Mouse (Mus musculus) forebrain, postnatal 0 days (tissue): ENCODE results near the gene Gm20458. TPM values are rescaled to one million over a fixed set of nuclear protein-coding genes. Genes with fewer than 3 reads are reported as not detected.
A peak's percentile ranks its signal among the peaks of the same experiment; 100 is the strongest.

Experiments
- ATAC-seq: fragments of 200-750 bp; cut with Nextera tagmentation; 2 replicates; pipeline ENCODE4 v1.8.0; 2017; ENCODE audit warnings: mild to moderate bottlenecking, moderate library complexity
- DNase-seq: peaks from one replicate; pipeline ENCODE4 v3.0.0-alpha.2; 2015
- H3K27ac ChIP-seq: fragments of 300-500 bp; sonication (generic); 2 replicates; pipeline ENCODE4 v1.5.1; 2014; ENCODE audit warnings: low read depth, mild to moderate bottlenecking, antibody characterized with exemption, low read length, moderate library complexity, mixed read lengths
- H3K27me3 ChIP-seq: fragments of 300-500 bp; sonication (generic); 2 replicates; pipeline ENCODE4 v1.6.1; 2014; ENCODE audit warnings: mild to moderate bottlenecking, low read length, mixed read lengths; ENCODE audit not compliant: insufficient read depth
- H3K36me3 ChIP-seq: fragments of 300-500 bp; sonication (generic); 2 replicates; pipeline ENCODE4 v1.6.1; 2014; ENCODE audit warnings: mild to moderate bottlenecking, moderate library complexity; ENCODE audit not compliant: insufficient read depth
- H3K4me1 ChIP-seq: fragments of 300-500 bp; sonication (generic); 2 replicates; pipeline ENCODE4 v1.6.1; 2014; ENCODE audit warnings: antibody characterized with exemption; ENCODE audit not compliant: insufficient read depth
- H3K4me2 ChIP-seq: fragments of 300-500 bp; sonication (generic); 2 replicates; pipeline ENCODE4 v1.6.1; 2014; ENCODE audit warnings: low read depth, mild to moderate bottlenecking, moderate library complexity
- H3K4me3 ChIP-seq: fragments of 300-500 bp; sonication (generic); 2 replicates; pipeline ENCODE4 v1.5.1; 2014; ENCODE audit warnings: low read depth, low read length, mixed read lengths
- H3K9ac ChIP-seq: fragments of 300-500 bp; sonication (generic); 2 replicates; pipeline ENCODE4 v1.6.1; 2014; ENCODE audit warnings: mild to moderate bottlenecking
- H3K9me3 ChIP-seq: fragments of 300-500 bp; sonication (generic); 2 replicates; pipeline ENCODE4 v1.6.1; 2016; ENCODE audit warnings: low read length
- CTCF ChIP-seq: sonication (generic); IDR thresholded peaks from 2 replicates; pipeline ENCODE4 v1.5.1; 2016; ENCODE audit warnings: antibody characterized with exemption, control low read depth, low read depth
- WGBS: fragments of 180-500 bp; shearing (Covaris S2); extraction: QIAGEN DNeasy Blood & Tissue Kit; methylation state at CpG from one replicate; pipeline ENCODE4 v1.1.7; 2014; 5-methylcytosine and 5-hydroxymethylcytosine counted together
- polyA plus RNA-seq: library from polyadenylated mRNA; unstranded; fragments of >200 nt; fragmentation: Nextera tagmentation; extraction: Ambion mirVana; gene quantifications from 2 replicates; pipeline ENCODE4 v1.2.1, GENCODE M21; 2015
- total RNA-seq: library from RNA; depleted of rRNA; stranded (reverse); fragments of >200 nt; gene quantifications from 2 replicates; pipeline ENCODE4 v1.2.3, GENCODE M21; 2014

Gene Gm20458
- total and polyA plus RNA-seq, 2 experiments from 2014 or later, result 10.5 to 10.7 TPM

DNA sequence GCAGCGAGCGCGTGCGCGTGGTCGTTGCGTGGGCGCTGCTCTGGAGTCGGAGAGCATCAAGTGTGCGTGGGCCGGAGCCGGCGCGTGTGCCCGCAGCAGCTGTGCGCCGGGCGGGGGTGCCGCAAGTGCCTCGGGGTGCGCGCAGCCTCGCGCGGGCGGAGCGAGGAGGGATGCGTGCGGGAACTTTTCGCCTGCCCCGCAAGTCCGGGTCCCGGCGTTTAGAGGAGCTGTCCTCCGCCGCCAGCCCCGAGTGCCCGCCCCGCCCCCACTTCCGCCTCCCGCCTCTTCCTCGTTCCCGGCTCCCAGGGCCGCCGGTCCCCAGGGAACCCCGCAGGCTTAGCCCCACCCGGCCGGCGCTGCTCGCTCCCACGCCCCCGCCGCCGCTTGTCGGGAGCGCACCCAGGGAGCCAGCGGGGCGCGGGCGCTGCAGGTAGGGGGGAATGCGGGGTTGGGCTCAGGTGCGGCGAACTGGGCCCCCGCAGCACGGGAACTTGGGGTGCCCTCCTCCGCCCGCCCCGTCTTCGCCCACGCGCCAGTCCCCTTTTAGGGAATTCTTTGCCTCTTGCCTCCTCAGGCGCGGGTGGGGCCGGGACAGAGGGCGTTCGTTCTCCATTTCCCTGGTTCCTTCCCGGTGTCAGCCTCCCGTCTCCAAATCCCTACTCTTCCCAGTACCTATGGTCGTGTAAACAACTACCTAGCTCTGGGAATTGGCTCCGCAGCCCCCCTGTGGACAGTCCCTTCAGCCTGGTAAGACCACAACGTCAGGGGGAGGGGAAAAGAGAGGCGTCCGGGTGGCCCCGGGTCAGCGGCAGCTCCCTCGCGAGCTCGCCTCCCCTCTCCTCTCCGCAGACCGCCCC is 25.7 kb downstream of the Gm20458 start:
- Histone ChIP-seq H3K4me2 (peak overlapping the region; percentile 99), H3K9ac (peak overlapping the region; percentile 56), H3K36me3 (peaks cover 16% of the 10 kb centered on the region), H3K9me3 (no peaks in the 10 kb centered on the region), H3K4me1 (no peaks in the 10 kb centered on the region), H3K4me3 (peak overlapping the region; percentile 76), H3K27ac (no peak overlapping the region), H3K27me3 (no peaks in the 10 kb centered on the region; the same call in 1 of the 2 replicates)
- TF ChIP-seq CTCF, result no peak
- WGBS, result 3% methylated on average over 65 of the region's 90 CpGs
- ATAC-seq (peak; percentile 83), DNase-seq (peak; percentile 64)

DNA sequence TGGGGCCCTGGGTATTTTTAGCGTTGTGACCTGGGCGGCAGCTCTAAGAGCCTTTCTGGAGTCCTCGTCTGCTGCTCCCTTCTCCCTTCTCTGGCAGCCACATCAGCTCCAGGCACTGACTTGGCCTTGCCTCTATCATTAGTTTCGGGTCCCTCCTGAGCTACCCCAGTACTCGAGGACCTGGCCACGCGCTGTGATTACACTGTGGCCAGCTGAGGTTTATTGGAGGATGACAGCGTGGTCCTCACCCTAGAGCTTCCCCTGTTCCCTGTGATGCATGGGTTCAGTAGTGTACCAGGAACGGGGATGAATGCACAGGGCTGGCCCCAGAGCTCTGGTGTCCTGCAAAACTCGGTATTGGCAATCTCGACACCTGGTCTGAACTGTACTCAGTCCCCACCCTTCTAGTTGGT is 26.4 kb downstream of the Gm20458 start:
- Histone ChIP-seq H3K4me2 (peak overlapping the region; percentile 99), H3K36me3 (peaks cover 16% of the 10 kb centered on the region), H3K4me3 (peak overlapping the region; percentile 76), H3K27ac (no peak overlapping the region), H3K27me3 (no peaks in the 10 kb centered on the region; the same call in 1 of the 2 replicates), H3K4me1 (no peaks in the 10 kb centered on the region), H3K9me3 (no peaks in the 10 kb centered on the region), H3K9ac (peak overlapping the region; percentile 56)
- TF ChIP-seq CTCF, result no peak
- DNase-seq, result no peak
- WGBS, result 13% methylated on average over 11 of the region's 11 CpGs
- ATAC-seq, result peak; percentile 13; the same call in 1 of the 2 replicates

DNA sequence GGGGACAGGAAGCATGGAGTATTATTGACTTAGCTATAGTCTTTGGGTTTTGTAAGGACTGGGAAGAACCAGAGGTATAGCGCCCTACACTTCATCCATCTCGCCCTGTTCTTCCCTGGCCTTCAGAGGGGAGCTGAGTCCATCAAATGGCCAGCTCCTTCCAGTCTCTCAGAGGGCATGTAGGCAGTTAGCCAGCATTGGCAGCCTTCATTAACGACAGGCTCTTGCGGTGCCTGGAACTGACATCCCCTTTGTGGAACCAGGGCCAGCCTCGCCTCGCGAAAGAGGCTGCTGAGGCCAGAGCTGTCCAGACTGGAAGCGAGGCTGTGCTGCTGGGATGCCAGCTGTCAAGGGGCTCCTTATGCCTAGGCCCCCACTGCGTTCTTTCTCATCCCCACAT is 27.0 kb downstream of the Gm20458 start:
- no peak for TF ChIP-seq CTCF
- no peak for ATAC-seq
- Histone ChIP-seq H3K36me3 (peaks cover 16% of the 10 kb centered on the region), H3K4me2 (no peak overlapping the region), H3K9ac (no peak overlapping the region), H3K4me1 (no peaks in the 10 kb centered on the region), H3K4me3 (no peak overlapping the region), H3K9me3 (no peaks in the 10 kb centered on the region), H3K27me3 (no peaks in the 10 kb centered on the region; the same call in 1 of the 2 replicates), H3K27ac (no peak overlapping the region)
- DNase-seq, result no peak
- 55% methylated on average over 9 of the region's 9 CpGs for WGBS

DNA sequence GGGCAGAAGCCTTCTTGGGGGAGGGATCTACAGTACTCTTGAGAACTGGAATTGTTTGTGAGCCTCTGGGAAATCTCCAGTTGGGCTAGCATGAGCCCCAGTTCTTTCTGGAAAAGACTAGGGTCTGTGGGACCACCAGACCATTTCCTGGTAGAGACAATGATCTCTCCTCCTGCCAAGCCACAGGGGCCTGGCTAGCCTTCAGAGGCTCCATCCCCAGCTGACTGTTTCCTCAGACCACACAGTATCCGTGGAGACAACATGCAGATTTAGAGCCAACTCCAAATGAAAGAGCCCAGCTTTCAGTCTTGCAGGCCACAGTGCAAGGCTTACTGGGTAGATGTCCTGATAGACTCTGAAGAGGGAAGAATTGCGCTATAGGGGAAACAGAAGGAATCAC is 33.4 kb downstream of the Gm20458 start:
- Histone ChIP-seq H3K4me1 (peaks cover 8% of the 10 kb centered on the region; the same call in 1 of the 2 replicates), H3K4me3 (no peak overlapping the region), H3K9me3 (no peaks in the 10 kb centered on the region), H3K27ac (no peak overlapping the region), H3K36me3 (peaks cover 15% of the 10 kb centered on the region), H3K4me2 (no peak overlapping the region), H3K9ac (no peak overlapping the region), H3K27me3 (no peaks in the 10 kb centered on the region)
- no peak for TF ChIP-seq CTCF
- ATAC-seq (peak; percentile 52), DNase-seq (no peak)
- 54% methylated on average over 2 of the region's 2 CpGs for WGBS

DNA sequence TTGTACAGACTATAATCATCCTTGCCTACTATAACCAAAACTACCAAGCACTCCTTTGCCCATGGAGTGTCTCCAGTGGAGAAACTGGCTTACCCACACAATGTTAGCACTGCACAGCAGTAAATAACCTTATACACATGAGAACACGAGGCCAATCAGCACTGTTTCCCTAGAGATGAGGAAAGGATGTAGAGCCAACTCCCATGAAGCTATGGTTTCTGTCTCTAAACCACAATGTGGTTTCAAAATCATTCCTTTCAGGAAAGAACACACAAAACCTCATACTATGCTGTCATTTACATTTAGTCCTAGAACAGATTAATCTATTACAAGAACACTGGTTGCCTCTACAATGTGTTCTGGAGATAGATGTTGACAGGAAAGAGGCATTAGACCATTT is 35.6 kb downstream of the Gm20458 start:
- H3K4me2 ChIP-seq, result peak overlapping the region; percentile 95; the same call in 1 of the 2 replicates
- peaks cover 15% of the 10 kb centered on the region for H3K36me3 ChIP-seq
- DNase-seq, result no peak

DNA sequence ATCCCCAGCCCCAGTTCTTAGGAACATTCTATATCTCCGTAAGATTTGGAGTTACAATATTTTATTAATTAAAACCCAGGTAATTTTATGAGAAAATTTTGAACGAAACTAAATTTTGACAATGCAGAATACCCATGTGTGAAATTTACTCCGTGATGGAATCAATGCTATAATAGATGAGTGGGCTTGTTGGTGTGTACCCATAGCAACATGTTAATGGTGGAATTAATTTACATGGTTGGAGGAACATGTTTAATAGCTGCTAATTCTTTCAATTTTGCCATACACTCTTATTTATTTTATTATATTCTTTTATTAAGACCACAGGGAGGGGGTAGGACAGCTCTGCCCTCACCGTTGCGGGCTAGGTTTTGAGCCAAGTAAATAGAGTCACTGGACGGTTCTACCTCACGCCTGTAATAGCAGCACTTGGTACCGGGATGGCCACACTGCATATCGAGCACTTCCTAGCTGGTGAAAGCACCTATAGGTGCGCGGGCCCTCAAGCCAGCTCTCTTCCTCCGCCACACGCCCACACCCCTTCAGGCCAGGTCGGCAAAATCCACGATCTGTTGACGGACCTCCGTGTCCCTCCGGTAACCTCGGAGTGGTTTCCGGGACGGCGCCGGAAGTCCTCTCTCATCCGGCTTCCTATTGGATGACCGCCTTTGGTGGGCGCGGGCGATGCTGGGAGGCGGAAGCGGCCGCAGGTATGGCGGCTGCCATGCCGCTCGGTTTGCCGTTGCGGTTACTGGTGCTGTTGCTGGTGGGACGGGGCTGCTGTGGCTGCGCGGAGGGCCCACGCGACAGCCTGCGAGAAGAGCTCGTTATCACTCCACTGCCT is 36.3 kb downstream of the Gm20458 start, which contains the start of gene Pigt:
Gene Pigt (plus strand): TSS at position 674 of the 844 bp plus-strand sequence.
- Histone ChIP-seq H3K4me2 (peak within 1 kb of the TSS; percentile 95), H3K27ac (peak within 1 kb of the TSS; percentile 65), H3K9ac (peak within 1 kb of the TSS; percentile 59), H3K4me1 (peaks cover 8% of the 10 kb centered on the region; the same call in 1 of the 2 replicates), H3K36me3 (peaks cover 21% of the 10 kb centered on the region), H3K4me3 (peak within 1 kb of the TSS; percentile 74), H3K27me3 (no peaks in the 10 kb centered on the region), H3K9me3 (no peaks in the 10 kb centered on the region)
- DNase-seq (peak; percentile 90), ATAC-seq (peak; percentile 98)
- no peak for TF ChIP-seq CTCF
- WGBS, result 3% methylated on average over 43 of the region's 43 CpGs

More for the DNA sequence above, 35.6 kb downstream of the Gm20458 start:
- WGBS, result 73% methylated on average over 1 of the region's 1 CpGs
- H3K27ac ChIP-seq, result no peak overlapping the region
- no peak for TF ChIP-seq CTCF
- H3K4me1 ChIP-seq, result peaks cover 8% of the 10 kb centered on the region; the same call in 1 of the 2 replicates
- H3K27me3 ChIP-seq, result no peaks in the 10 kb centered on the region
- ATAC-seq, result no peak
- no peak overlapping the region for H3K9ac ChIP-seq
- no peaks in the 10 kb centered on the region for H3K9me3 ChIP-seq
- no peak overlapping the region for H3K4me3 ChIP-seq
